Mouse (Mus musculus): ENCODE results near the gene Mfsd7a. TPM values are rescaled to one million over a fixed set of nuclear protein-coding genes. Genes with fewer than 3 reads are reported as not detected.
A peak's percentile ranks its signal among the peaks of the same experiment; 100 is the strongest.

Mfsd7a gene
- polyA plus RNA-seq, 1 experiment from 2014 or later: 0.17 TPM

GRCm38 (mm10) chr5:108460461-108460860, 11.8 kb upstream of the Mfsd7a start:
- peaks cover 23% of the 10 kb centered on the region for H3K27me3 ChIP-seq
- 42% methylated on average over 6 of the region's 6 CpGs for WGBS
- no peaks in the 10 kb centered on the region for H3K9me3 ChIP-seq (replicated peaks)
- peak overlapping the region; percentile 99 for H3K9ac ChIP-seq
- H3K36me3 ChIP-seq (ENCODE audit: poor library complexity, severe bottlenecking): no peaks in the 10 kb centered on the region
- peak overlapping the region; percentile 92 for H3K4me3 ChIP-seq
- no peak overlapping the region for H3K27ac ChIP-seq
- 0 out of 2 replicates have a peak, but pooled peaks have one; percentile 4 for ATAC-seq
- peaks cover 38% of the 10 kb centered on the region for H3K4me1 ChIP-seq
- peak overlapping the region; percentile 97 for H3K4me2 ChIP-seq

GRCm38 (mm10) chr5:108458706-108459105, 10.0 kb upstream of the Mfsd7a start:
- Histone ChIP-seq H3K4me1 (peaks cover 22% of the 10 kb centered on the region), H3K9me3 (replicated peaks) (no peaks in the 10 kb centered on the region), H3K36me3 (ENCODE audit: poor library complexity, severe bottlenecking) (no peaks in the 10 kb centered on the region), H3K4me2 (no peak overlapping the region), H3K4me3 (no peak overlapping the region), H3K27me3 (peaks cover 27% of the 10 kb centered on the region), H3K27ac (no peak overlapping the region), H3K9ac (no peak overlapping the region)
- ATAC-seq: no peak
- 82% methylated on average over 2 of the region's 2 CpGs for WGBS

DNA sequence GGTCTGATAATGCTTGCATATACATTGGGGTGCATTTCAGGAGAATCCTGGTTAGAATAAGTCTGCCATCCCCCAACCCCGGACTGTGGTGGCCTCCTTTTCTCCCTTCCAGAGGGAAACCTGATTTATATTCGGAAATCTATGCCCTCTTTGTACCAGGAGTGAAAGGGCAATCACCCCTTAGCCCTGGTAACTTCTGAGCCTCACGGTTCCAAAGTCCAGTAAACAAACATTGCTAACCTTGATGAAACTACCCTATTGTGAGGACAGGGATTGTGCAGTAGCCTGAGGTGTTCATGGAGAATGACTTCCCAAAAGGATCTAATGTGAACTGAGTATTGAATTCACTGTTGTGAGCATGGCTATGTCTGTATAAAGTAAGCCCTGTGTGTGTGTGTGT, 5.4 kb upstream of the Mfsd7a start:
- Histone ChIP-seq H3K9ac (no peak overlapping the region), H3K4me1 (no peaks in the 10 kb centered on the region), H3K27ac (no peak overlapping the region), H3K36me3 (ENCODE audit: poor library complexity, severe bottlenecking) (no peaks in the 10 kb centered on the region), H3K9me3 (replicated peaks) (no peaks in the 10 kb centered on the region), H3K27me3 (peaks cover 27% of the 10 kb centered on the region), H3K4me3 (no peak overlapping the region), H3K4me2 (no peak overlapping the region)
- no peak for ATAC-seq
- 45% methylated on average over 3 of the region's 3 CpGs for WGBS

DNA sequence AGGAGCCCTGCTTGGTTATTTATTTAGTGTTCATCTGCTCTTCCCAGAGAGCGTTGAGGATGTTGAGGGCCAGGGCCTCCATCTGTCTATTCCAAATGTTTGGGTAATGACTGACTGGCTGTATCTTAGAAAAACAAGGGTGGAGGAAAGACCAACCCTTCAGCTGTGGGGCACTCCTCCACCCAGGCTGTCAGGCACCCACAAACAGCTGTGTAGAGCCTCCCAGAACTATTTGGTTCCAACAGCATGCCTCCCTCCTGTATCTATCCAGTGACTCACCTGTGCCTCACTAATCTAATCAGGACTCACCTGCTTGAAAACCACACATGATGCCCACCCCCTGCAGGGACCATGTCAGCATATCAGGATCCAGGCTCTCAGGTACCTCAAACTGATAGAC, 3.7 kb upstream of the Mfsd7a start:
- peaks cover 9% of the 10 kb centered on the region for H3K4me1 ChIP-seq
- WGBS: 98% methylated on average over 1 of the region's 1 CpGs
- H3K4me3 ChIP-seq: no peak overlapping the region
- no peak overlapping the region for H3K27ac ChIP-seq
- no peak overlapping the region for H3K4me2 ChIP-seq
- H3K9me3 ChIP-seq (replicated peaks): no peaks in the 10 kb centered on the region
- H3K36me3 ChIP-seq (ENCODE audit: poor library complexity, severe bottlenecking): no peaks in the 10 kb centered on the region
- H3K27me3 ChIP-seq: peaks cover 31% of the 10 kb centered on the region
- H3K9ac ChIP-seq: no peak overlapping the region
- ATAC-seq: no peak

DNA sequence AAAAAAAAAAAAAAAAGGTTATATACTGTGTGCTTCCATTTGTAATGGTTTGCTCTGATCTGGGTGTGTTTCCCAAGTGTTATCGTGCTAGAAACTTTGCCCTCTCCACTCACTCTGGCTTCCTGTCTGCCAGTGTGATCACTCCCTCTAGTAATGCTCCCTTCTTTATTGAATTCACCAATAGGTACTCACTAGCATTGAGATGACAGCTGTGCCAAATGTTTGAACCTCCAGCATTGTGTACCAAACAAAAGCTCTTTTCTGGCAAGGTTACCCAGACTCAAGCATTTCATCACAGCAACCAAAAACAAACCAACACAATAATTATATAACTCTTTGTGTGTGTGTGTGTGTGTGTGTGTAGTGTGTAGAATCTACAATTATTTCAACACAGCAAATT, 2.9 kb upstream of the Mfsd7a start:
- ATAC-seq: no peak
- Histone ChIP-seq H3K36me3 (ENCODE audit: poor library complexity, severe bottlenecking) (no peaks in the 10 kb centered on the region), H3K4me3 (no peak overlapping the region), H3K9me3 (replicated peaks) (no peaks in the 10 kb centered on the region), H3K27ac (no peak overlapping the region), H3K4me1 (peaks cover 9% of the 10 kb centered on the region), H3K4me2 (no peak overlapping the region), H3K27me3 (peaks cover 39% of the 10 kb centered on the region), H3K9ac (no peak overlapping the region)
- 90% methylated on average over 1 of the region's 1 CpGs for WGBS

DNA sequence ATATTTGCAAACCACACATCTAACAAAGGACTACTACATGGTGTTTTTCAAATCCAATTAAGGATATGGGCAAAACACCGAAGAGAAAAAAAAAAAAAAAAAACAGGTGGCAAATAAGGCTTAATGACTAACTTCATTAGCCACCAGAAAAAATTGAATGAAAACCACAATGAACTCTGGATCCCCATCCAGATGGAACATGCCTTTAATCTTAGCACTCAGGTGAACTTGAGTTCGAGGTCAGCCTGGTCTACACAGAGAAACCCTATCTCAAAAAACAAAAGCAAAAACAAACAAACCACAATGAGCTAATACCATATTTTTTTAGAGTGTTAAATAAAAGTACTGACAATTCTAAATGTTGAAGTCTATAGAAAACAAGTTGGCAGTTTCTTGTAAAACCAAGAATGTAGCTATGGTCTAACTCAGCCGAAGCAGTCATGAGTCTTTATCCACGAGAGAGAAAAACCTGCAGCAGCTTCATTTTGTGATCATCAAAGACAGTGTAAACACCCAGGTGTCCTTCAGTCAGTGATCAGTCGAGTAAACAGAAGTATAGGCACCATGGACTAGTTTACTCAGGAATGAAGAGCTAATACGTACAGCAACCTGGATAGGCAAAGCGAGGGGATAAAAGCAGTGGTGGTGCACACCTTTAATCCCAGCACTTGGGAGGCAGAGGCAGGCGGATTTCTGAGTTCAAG, 2.3 kb upstream of the Mfsd7a start:
- Histone ChIP-seq H3K4me2 (no peak overlapping the region), H3K4me3 (no peak overlapping the region), H3K9ac (no peak overlapping the region), H3K27me3 (peaks cover 42% of the 10 kb centered on the region), H3K36me3 (ENCODE audit: poor library complexity, severe bottlenecking) (no peaks in the 10 kb centered on the region), H3K4me1 (peaks cover 9% of the 10 kb centered on the region), H3K27ac (no peak overlapping the region), H3K9me3 (replicated peaks) (no peaks in the 10 kb centered on the region)
- no peak for ATAC-seq
- 81% methylated on average over 8 of the region's 8 CpGs for WGBS

DNA sequence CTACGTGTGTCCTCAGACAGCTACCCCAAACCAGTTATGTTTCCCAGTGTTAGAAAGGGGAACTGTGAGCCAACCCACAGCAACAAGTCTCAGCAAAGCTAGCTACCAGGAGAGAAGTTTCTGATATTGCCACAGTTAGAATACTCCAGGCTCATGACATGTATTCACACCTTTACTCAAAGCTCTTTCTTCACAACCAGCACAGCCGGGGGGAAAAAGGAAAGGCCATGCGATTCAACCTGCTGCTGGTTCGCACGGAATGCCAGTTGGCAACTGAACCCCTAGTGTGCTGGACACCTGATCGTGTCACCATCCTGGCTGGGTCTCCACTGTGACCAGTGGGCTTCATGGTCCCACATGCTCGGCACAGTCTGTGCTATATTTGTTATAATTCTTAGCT, 834 bp downstream of the Mfsd7a start:
- Histone ChIP-seq H3K36me3 (ENCODE audit: poor library complexity, severe bottlenecking) (no peaks in the 10 kb centered on the region), H3K4me3 (no peak overlapping the region), H3K27ac (no peak overlapping the region), H3K9ac (no peak overlapping the region), H3K9me3 (replicated peaks) (no peaks in the 10 kb centered on the region), H3K4me1 (peaks cover 9% of the 10 kb centered on the region), H3K4me2 (no peak overlapping the region), H3K27me3 (peaks cover 40% of the 10 kb centered on the region)
- no peak for ATAC-seq
- 86% methylated on average over 7 of the region's 7 CpGs for WGBS

DNA sequence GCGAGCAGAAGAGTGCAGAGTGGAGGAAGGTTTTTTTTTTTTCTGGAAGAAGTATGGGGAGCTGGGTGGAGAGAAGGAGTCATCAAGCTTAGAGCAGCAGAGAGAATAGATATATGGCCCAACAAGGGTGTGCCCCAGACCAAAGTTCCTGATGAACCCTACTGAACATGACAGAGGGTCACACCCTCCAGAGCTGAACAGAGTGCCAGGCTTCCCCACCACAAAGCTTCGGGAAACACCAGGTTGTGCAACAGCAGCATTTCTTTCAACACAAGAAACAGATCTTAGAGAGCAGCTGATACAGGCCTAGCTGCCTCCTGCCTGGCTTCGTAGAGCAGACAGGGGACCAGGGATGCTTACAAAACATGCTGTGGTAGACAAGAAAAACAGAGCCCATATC, 1.7 kb downstream of the Mfsd7a start:
- H3K27ac ChIP-seq: no peak overlapping the region
- no peaks in the 10 kb centered on the region for H3K36me3 ChIP-seq (ENCODE audit: poor library complexity, severe bottlenecking)
- no peak for ATAC-seq
- peaks cover 9% of the 10 kb centered on the region for H3K4me1 ChIP-seq
- peaks cover 40% of the 10 kb centered on the region for H3K27me3 ChIP-seq
- no peaks in the 10 kb centered on the region for H3K9me3 ChIP-seq (replicated peaks)
- 87% methylated on average over 3 of the region's 3 CpGs for WGBS
- H3K4me2 ChIP-seq: no peak overlapping the region
- no peak overlapping the region for H3K4me3 ChIP-seq
- no peak overlapping the region for H3K9ac ChIP-seq

DNA sequence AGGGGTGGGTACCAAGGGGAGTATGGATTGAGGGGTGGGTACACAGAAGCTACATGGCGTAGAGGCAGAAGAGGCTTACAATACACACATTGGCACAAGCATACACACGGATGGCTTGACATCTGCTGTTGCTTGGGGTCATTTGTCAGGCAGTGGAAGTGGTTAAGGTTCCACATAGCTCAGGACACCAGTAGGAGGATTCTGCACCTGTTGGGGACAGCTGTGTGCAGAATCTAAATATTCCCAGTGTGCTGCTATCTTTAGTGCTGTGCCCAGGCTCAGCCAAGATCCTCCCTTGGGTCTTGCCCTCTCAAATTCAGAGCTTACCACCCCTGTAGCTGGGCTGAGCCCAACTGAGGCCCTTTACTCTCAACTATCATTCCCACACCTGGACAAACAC, 12.6 kb downstream of the Mfsd7a start:
- no peak overlapping the region for H3K9ac ChIP-seq
- H3K4me3 ChIP-seq: no peak overlapping the region
- WGBS: 75% methylated on average over 2 of the region's 2 CpGs
- H3K4me2 ChIP-seq: no peak overlapping the region
- H3K27me3 ChIP-seq: peaks cover 15% of the 10 kb centered on the region; the same call in 1 of the 2 replicates
- no peak overlapping the region for H3K27ac ChIP-seq
- H3K9me3 ChIP-seq (replicated peaks): no peaks in the 10 kb centered on the region
- H3K4me1 ChIP-seq: peaks cover 15% of the 10 kb centered on the region
- peaks cover 17% of the 10 kb centered on the region for H3K36me3 ChIP-seq (ENCODE audit: poor library complexity, severe bottlenecking)
- ATAC-seq: no peak

DNA sequence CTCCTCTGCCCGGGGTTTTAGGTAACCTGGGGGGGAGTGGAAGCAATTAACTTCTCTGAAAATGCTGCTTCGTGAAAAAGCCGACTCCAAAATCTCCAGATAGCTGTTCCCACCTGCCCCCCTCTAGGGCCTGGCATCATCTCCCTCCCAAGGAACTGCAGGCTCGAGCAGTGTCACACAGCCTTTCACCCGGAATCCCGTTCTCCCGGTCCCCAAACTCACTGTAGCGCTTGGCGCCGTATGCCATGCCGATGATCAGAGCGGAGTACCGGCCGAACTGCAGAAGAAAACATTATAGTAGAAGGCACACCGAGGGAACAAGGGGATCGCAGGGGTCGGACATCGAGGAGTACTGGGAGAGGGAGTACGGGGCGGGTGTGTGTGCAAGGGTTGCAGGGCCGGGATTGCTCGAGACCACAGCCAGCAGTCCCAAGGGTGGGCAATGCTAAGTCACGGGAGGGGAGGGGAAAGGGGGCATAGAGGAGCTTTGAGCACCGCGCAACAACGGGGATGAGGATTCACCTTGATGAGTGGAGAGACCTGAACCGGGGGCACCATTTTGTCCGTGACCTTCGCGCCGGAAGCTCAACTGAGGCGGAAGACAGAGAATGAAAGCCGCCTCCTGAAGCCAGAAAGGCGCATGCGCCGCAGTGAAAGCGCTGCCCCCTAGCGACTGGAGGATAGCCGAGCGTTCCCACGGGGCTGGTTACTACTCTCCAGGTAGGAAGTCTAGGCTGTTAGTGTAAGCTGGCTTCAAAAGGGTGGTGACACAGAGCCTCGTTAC, 14.7 kb downstream of the Mfsd7a start, which contains the start of gene Atp5k:
TSS of gene Atp5k (minus strand) at position 645 of the 784 bp plus-strand sequence.
- 1% methylated on average over 42 of the region's 42 CpGs for WGBS
- Histone ChIP-seq H3K4me2 (peak within 1 kb of the TSS; percentile 93), H3K4me3 (peak within 1 kb of the TSS; percentile 91), H3K27ac (no peak within 1 kb of the TSS), H3K9me3 (replicated peaks) (no peaks in the 10 kb centered on the region), H3K4me1 (peaks cover 15% of the 10 kb centered on the region), H3K27me3 (peaks cover 15% of the 10 kb centered on the region; the same call in 1 of the 2 replicates), H3K36me3 (ENCODE audit: poor library complexity, severe bottlenecking) (peaks cover 34% of the 10 kb centered on the region), H3K9ac (peak within 1 kb of the TSS; percentile 91)
- peak; percentile 91 for ATAC-seq

DNA sequence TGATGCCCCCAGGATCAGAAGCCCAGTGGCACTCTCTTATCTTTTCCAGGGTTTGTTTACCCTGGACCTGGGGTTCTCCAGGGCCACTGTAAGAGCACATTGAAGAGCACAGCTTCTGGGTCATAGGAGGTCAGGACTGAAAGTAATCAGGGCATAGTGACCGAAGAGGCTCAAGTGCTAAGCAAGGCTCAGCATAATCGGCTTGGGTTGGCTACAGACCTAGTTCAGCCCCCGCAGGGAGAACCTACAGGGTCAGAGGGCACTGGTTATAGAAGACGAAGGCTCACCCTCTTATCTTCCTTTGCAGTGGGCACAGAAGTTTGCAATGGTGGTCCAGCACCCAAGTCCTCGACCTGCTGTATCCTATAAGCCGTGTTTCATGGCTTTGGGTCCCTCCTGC, 17.5 kb downstream of the Mfsd7a start:
- no peaks in the 10 kb centered on the region for H3K9me3 ChIP-seq (replicated peaks)
- 0 out of 2 replicates have a peak, but pooled peaks cover 4% of the 10 kb centered on the region for H3K27me3 ChIP-seq
- no peak overlapping the region for H3K4me3 ChIP-seq
- no peak overlapping the region for H3K9ac ChIP-seq
- ATAC-seq: no peak
- 95% methylated on average over 6 of the region's 6 CpGs for WGBS
- H3K4me1 ChIP-seq: peaks cover 15% of the 10 kb centered on the region
- no peak overlapping the region for H3K4me2 ChIP-seq
- no peak overlapping the region for H3K27ac ChIP-seq
- peaks cover 34% of the 10 kb centered on the region for H3K36me3 ChIP-seq (ENCODE audit: poor library complexity, severe bottlenecking)

DNA sequence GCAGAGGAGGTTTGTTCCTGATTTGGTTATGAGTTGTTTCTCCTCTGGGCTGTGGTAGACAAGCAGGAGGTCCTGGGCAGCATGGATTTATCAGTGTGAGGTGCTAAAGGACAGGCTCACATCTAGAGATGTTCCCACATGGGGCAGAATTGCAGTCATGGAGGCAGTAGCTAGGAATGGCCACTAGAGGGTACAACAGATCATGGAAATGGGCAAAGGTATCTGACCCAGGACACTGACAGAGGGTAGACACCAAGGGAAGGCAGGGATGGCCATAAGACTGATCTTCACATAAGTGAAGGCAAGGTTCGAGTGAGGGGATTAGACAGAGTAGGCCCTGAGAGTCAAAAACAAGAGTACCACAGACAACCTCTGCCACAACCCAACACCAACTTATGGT, 21.5 kb downstream of the Mfsd7a start:
- Histone ChIP-seq H3K4me3 (no peak overlapping the region), H3K9me3 (replicated peaks) (no peaks in the 10 kb centered on the region), H3K9ac (no peak overlapping the region), H3K4me2 (no peak overlapping the region), H3K27me3 (no peaks in the 10 kb centered on the region), H3K27ac (no peak overlapping the region), H3K36me3 (ENCODE audit: poor library complexity, severe bottlenecking) (peaks cover 26% of the 10 kb centered on the region), H3K4me1 (no peaks in the 10 kb centered on the region)
- 0 out of 2 replicates have a peak, but pooled peaks have one; percentile 36 for ATAC-seq
- 48% methylated on average over 1 of the region's 1 CpGs for WGBS

Measured in forebrain, embryonic 13.5 days (tissue).